Mouse (Mus musculus): ENCODE data around the gene Tex26. TPM values are rescaled to one million over a fixed set of nuclear protein-coding genes. Genes with fewer than 3 reads are reported as not detected.

The Tex26 gene
- polyA plus RNA-seq, 1 experiment from 2014 or later = 0.56 TPM

DNA sequence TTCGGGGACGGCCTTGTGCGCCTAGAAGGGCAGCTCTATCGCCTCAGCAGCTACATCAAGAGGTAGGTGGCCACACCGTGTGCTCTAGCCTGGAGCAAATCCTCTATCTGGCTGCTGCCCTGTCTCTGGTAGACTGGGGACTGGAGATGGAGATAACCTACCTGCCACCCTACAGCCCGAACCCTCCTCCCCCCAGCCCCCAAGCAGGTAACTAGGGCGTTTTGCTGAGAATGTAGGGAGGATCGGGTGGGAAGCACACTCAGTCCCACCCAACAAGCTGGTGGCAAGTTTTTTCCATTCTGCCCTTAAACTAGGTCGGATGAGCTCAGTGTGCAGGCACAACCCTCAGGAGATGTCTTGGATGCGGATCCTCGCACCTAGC is 27.3 kb upstream of the Tex26 start:
- ATAC-seq (ENCODE audit: insufficient number of reproducible peaks, low FRiP score) = peak; percentile 15; the same call in 1 of the 2 replicates
- 32% methylated on average over 11 of the region's 11 CpGs for WGBS
- Histone ChIP-seq H3K27me3 (replicated peaks) (peaks cover 32% of the 10 kb centered on the region), H3K4me2 (peak overlapping the region; percentile 84), H3K27ac (ENCODE audit: poor library complexity, severe bottlenecking) (no peak overlapping the region), H3K9me3 (replicated peaks) (no peaks in the 10 kb centered on the region; the same call in 1 of the 2 replicates), H3K4me3 (peak overlapping the region; percentile 44), H3K36me3 (no peaks in the 10 kb centered on the region), H3K4me1 (replicated peaks) (peaks cover 22% of the 10 kb centered on the region), H3K9ac (peak overlapping the region; percentile 66)

DNA sequence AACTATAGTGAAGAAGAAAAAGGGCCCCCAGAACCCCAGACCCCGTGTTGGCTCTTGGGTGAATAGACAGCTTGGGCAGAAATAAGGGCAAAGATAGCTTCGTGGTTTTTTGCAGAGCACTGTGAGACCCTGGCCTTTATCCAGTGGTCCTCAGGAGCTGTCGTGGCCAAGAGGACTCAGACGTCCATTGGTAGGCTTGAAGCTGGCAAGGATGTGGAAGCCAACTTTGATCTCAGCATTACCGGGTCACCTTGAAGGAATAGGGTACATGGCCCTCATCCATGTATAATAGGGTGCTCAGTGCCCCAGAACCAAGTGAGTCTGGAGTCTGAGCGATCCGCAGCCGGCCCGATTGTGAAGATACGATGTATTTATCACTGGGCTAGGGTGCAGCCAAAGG is 26.8 kb upstream of the Tex26 start:
- no peak overlapping the region for H3K9ac ChIP-seq
- H3K27me3 ChIP-seq (replicated peaks) = peaks cover 32% of the 10 kb centered on the region
- H3K4me1 ChIP-seq (replicated peaks) = peaks cover 22% of the 10 kb centered on the region
- H3K27ac ChIP-seq (ENCODE audit: poor library complexity, severe bottlenecking) = no peak overlapping the region
- no peaks in the 10 kb centered on the region; the same call in 1 of the 2 replicates for H3K9me3 ChIP-seq (replicated peaks)
- no peaks in the 10 kb centered on the region for H3K36me3 ChIP-seq
- WGBS = 84% methylated on average over 10 of the region's 10 CpGs
- ATAC-seq (ENCODE audit: insufficient number of reproducible peaks, low FRiP score) = no peak
- H3K4me2 ChIP-seq = no peak overlapping the region
- no peak overlapping the region for H3K4me3 ChIP-seq

DNA sequence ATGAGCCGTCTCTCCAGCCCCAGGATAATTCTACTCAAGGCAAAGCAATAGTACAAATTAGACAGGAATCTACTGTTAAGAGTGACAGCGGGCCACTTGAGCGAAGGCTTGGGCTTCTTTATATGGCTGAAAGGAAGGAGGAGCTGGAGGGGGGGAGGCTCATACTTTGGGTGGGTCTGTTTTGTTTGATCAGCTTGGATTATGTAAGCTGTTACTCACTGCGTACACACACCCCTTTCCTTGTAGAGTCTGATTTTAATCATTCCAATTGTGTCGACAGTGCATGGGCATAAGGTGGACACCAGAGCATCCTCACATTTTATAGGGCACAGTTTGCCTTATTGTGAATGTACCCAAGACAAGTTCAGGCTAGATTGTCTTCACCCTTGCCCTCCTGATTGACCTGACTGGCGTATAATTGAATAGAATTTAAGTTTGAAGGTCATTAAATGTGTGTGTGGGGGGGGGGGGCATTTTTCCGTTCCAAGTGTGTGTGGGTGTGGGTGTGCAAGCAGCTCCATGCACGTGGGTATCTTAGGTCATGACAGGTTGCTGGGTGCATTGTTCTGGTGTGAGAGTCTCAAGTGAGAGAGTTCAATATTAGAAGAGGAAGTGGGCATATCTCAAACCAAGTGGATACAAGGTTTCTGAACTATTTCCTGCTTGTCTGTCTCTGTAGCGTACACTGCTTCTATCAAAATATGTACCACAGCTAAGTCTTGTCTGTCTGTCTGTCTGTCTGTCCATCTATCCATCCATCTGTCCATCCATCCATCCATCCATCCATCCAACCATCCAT is 24.9 kb upstream of the Tex26 start:
- H3K4me3 ChIP-seq = no peak overlapping the region
- no peak for ATAC-seq (ENCODE audit: insufficient number of reproducible peaks, low FRiP score)
- peaks cover 32% of the 10 kb centered on the region for H3K27me3 ChIP-seq (replicated peaks)
- H3K9me3 ChIP-seq (replicated peaks) = no peaks in the 10 kb centered on the region
- no peak overlapping the region for H3K27ac ChIP-seq (ENCODE audit: poor library complexity, severe bottlenecking)
- no peak overlapping the region for H3K9ac ChIP-seq
- 72% methylated on average over 9 of the region's 9 CpGs for WGBS
- H3K36me3 ChIP-seq = no peaks in the 10 kb centered on the region
- H3K4me1 ChIP-seq (replicated peaks) = peaks cover 22% of the 10 kb centered on the region
- no peak overlapping the region for H3K4me2 ChIP-seq

DNA sequence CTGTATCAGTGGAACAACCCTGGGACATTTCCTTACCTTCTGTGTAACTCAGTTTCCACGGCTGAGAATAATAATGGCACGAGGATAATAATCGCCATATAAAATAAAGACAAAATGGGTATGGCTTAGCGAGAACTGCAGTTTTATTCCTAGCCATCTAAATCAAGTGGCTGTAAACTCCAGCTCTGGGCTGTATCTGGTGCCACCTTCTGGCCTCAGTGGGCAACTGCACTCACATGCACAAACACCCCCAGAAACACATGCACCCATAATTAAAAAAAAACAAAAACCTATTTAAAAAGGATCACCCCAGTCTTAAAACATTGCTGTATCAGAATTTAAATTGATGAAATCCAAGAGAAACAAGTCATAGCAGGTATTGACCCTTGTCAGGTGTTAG is 22.1 kb upstream of the Tex26 start:
- H3K4me1 ChIP-seq (replicated peaks) = peaks cover 7% of the 10 kb centered on the region
- peaks cover 13% of the 10 kb centered on the region for H3K27me3 ChIP-seq (replicated peaks)
- no peak overlapping the region for H3K4me2 ChIP-seq
- H3K36me3 ChIP-seq = no peaks in the 10 kb centered on the region
- H3K27ac ChIP-seq (ENCODE audit: poor library complexity, severe bottlenecking) = no peak overlapping the region
- no peaks in the 10 kb centered on the region for H3K9me3 ChIP-seq (replicated peaks)
- H3K9ac ChIP-seq = no peak overlapping the region
- no peak overlapping the region for H3K4me3 ChIP-seq
- WGBS = 91% methylated on average over 4 of the region's 4 CpGs
- ATAC-seq (ENCODE audit: insufficient number of reproducible peaks, low FRiP score) = no peak

DNA sequence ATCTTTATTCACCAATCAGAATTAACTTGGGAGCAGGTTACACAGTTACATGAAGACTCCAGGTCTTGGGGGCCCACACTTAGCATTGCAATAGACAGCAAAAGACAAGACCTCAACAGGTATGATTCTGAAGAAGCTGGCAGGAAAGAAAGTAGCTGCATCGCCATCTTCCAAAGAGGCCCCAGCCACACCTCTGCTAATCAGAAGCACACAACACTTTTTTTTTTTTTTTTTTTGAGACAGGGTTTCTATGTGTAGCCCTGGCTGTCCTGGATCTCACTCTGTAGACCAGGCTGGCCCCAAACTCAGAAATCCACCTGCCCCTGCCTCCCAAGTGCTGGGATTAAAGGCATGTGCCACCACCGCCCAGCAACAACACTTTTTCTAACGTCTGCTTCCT is 12.9 kb upstream of the Tex26 start:
- Histone ChIP-seq H3K4me3 (no peak overlapping the region), H3K9me3 (replicated peaks) (no peaks in the 10 kb centered on the region), H3K9ac (no peak overlapping the region), H3K27ac (ENCODE audit: poor library complexity, severe bottlenecking) (no peak overlapping the region), H3K4me1 (replicated peaks) (peaks cover 17% of the 10 kb centered on the region), H3K36me3 (no peaks in the 10 kb centered on the region), H3K4me2 (no peak overlapping the region), H3K27me3 (replicated peaks) (no peaks in the 10 kb centered on the region)
- 88% methylated on average over 3 of the region's 3 CpGs for WGBS
- no peak for ATAC-seq (ENCODE audit: insufficient number of reproducible peaks, low FRiP score)

DNA sequence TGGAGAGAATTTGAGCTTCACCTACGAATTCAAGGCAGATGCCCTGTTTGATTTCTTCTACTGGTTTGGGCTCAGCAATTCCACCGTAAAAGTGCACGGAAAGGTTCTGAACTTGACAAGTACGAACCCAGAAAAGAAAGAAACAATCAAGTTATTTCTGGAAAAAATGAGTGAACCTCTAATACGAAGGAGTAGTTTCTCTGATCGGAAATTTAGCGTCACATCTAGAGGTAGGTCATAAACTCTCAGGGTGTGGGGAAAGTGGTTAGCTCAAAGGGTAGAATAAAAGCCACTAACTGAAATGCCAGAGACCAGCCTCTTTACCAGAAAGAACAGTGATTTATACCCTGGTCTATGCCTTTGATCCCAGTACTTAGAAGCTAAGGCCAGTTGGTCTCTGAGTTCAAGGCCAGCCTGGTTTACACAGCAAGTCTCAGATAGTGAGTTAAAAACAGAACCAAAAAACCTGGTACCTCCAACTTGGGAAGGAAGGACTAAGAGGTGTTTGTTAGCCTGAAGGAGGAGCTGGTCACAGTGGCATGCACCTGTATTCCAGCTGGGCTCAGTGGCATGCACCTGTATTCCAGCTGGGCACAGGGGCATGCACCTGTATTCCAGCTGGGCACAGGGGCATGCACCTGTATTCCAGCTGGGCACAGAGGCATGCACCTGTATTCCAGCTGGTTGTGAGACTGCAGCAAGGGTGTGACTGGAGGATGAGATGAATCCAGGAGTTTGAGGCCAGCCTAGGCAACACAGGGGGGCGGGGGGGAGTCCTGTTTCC is 12.0 kb upstream of the Tex26 start:
- Histone ChIP-seq H3K4me3 (no peak overlapping the region), H3K27ac (ENCODE audit: poor library complexity, severe bottlenecking) (no peak overlapping the region), H3K9ac (no peak overlapping the region), H3K4me1 (replicated peaks) (peaks cover 17% of the 10 kb centered on the region), H3K36me3 (no peaks in the 10 kb centered on the region), H3K27me3 (replicated peaks) (no peaks in the 10 kb centered on the region), H3K4me2 (no peak overlapping the region), H3K9me3 (replicated peaks) (no peaks in the 10 kb centered on the region)
- ATAC-seq (ENCODE audit: insufficient number of reproducible peaks, low FRiP score) = no peak
- WGBS = 91% methylated on average over 8 of the region's 8 CpGs

DNA sequence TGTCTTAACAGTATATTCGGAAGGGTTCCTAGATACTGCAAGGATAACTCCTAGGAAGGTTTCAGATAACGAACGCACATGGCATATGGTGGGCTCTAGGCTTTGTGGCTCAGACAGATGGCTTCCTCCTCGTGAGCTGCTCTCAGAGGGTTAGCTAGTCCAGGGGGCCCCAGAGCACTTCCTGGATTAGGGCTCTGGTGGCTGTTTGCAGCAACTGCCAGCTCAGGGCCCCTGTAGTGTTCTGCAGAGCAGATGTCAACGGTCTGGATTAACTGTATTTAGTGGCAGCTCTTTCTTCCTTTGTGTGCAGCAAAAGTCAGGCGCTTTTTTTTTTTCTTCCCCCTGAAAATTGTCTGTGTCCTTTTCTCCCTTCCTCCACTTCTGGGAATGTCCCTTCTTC is 11.1 kb upstream of the Tex26 start:
- no peaks in the 10 kb centered on the region for H3K27me3 ChIP-seq (replicated peaks)
- peak overlapping the region; percentile 61 for H3K27ac ChIP-seq (ENCODE audit: poor library complexity, severe bottlenecking)
- H3K36me3 ChIP-seq = no peaks in the 10 kb centered on the region
- H3K9me3 ChIP-seq (replicated peaks) = no peaks in the 10 kb centered on the region
- H3K4me2 ChIP-seq = peak overlapping the region; percentile 32; the same call in 1 of the 2 replicates
- H3K4me3 ChIP-seq = no peak overlapping the region
- peak; percentile 77 for ATAC-seq (ENCODE audit: insufficient number of reproducible peaks, low FRiP score)
- 3% methylated on average over 6 of the region's 6 CpGs for WGBS
- H3K9ac ChIP-seq = no peak overlapping the region
- H3K4me1 ChIP-seq (replicated peaks) = peaks cover 17% of the 10 kb centered on the region

DNA sequence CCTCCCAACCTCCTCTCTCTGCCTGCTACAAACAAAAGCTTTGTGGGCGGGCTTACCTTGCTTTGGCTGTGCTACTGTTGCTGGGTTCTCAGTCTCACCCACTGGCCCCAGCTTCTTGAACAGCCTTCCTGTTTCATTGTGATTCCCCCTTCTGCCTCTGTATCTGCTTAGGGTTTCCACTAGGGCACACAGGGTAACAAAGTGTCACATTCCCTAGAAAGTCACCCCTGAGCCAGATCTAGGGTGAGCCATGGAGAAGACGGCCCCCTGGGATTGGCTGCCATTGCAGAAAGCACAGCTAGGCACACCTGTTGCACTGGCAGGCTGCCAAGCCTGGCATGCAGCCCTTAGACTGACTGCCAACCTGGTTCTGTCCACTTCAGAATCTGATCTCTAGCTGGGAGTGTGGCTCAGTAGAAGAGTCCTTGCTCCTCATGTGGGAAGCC is 10.6 kb upstream of the Tex26 start:
- ATAC-seq (ENCODE audit: insufficient number of reproducible peaks, low FRiP score) = peak; percentile 61
- Histone ChIP-seq H3K27ac (ENCODE audit: poor library complexity, severe bottlenecking) (peak overlapping the region; percentile 61), H3K9ac (no peak overlapping the region), H3K4me3 (no peak overlapping the region), H3K4me2 (0 out of 2 replicates have a peak overlapping the region, but pooled peaks have one; percentile 32), H3K36me3 (no peaks in the 10 kb centered on the region), H3K27me3 (replicated peaks) (no peaks in the 10 kb centered on the region), H3K9me3 (replicated peaks) (no peaks in the 10 kb centered on the region), H3K4me1 (replicated peaks) (peaks cover 22% of the 10 kb centered on the region)
- 35% methylated on average over 2 of the region's 2 CpGs for WGBS

DNA sequence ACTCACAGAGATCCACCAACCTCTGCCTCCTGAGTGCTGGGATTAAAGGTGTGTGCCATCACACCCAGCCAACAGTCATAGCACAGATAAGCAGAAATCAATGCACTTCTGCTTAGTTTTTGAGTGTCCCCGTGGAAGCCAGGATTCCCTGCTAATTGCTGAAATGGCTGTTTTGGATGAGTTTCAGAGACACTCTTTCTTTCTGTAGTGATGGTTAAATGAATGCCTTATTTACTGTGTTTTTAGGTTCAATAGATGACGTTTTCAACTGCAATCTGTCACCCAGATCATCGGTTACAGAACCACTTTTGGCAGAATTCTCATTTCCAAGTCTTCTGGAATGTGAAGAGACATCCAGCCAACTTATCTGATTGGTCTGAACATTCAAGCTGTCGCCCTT is 9.9 kb upstream of the Tex26 start:
- no peaks in the 10 kb centered on the region for H3K9me3 ChIP-seq (replicated peaks)

DNA sequence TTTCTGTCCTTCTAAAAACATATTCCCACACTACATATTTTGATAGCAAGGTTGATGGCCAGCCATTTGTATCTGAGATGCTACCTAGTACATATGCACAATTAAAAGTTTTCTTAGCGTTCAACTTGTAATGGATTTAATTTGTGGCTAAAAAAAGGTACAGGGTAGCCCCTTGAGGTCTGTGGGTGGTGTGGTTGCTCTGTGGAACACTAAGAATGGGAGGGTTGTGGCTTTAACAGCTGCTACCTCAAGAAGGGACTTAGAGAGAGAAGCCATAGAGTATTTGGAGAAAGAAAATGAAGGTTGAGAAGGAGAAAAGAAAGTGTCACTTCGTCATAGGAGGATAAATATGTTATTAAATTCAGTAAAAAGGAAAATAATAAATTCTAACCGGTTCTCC is 8.5 kb upstream of the Tex26 start:
- Histone ChIP-seq H3K4me3 (no peak overlapping the region), H3K36me3 (no peaks in the 10 kb centered on the region), H3K9me3 (replicated peaks) (no peaks in the 10 kb centered on the region), H3K27ac (ENCODE audit: poor library complexity, severe bottlenecking) (no peak overlapping the region), H3K4me2 (no peak overlapping the region), H3K27me3 (replicated peaks) (no peaks in the 10 kb centered on the region), H3K9ac (no peak overlapping the region), H3K4me1 (replicated peaks) (peaks cover 26% of the 10 kb centered on the region)
- no peak for ATAC-seq (ENCODE audit: insufficient number of reproducible peaks, low FRiP score)
- WGBS = 83% methylated on average over 3 of the region's 3 CpGs

More for the DNA sequence above, 9.9 kb upstream of the Tex26 start:
- Histone ChIP-seq H3K4me2 (no peak overlapping the region), H3K36me3 (no peaks in the 10 kb centered on the region), H3K9ac (no peak overlapping the region), H3K27ac (ENCODE audit: poor library complexity, severe bottlenecking) (no peak overlapping the region), H3K4me1 (replicated peaks) (peaks cover 26% of the 10 kb centered on the region), H3K4me3 (no peak overlapping the region), H3K27me3 (replicated peaks) (no peaks in the 10 kb centered on the region)
- ATAC-seq (ENCODE audit: insufficient number of reproducible peaks, low FRiP score) = no peak
- WGBS = 69% methylated on average over 4 of the region's 4 CpGs

DNA sequence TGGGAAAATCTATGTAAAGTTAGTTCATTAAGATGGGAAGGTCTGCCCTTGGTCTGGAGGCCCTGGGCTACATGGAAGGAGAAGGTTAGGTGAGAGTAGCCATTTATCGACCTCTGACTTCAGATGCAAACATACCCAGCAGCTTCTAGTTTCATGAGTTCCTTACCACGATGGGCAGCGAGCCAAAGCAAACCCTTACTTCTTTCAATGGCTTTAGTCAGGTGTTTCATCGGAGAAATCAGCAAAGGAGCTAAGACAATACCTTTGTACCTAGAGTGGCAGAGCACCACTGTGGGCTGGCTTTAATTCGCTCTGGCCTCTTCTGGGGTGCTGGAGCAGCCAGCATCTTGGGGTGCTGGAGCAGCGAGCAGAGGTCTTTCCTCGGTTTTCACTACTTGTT is 5.8 kb upstream of the Tex26 start:
- ATAC-seq (ENCODE audit: insufficient number of reproducible peaks, low FRiP score) = no peak
- WGBS = 53% methylated on average over 7 of the region's 7 CpGs
- Histone ChIP-seq H3K4me3 (no peak overlapping the region), H3K9me3 (replicated peaks) (no peaks in the 10 kb centered on the region), H3K36me3 (no peaks in the 10 kb centered on the region), H3K27me3 (replicated peaks) (no peaks in the 10 kb centered on the region), H3K4me2 (no peak overlapping the region), H3K4me1 (replicated peaks) (peaks cover 17% of the 10 kb centered on the region), H3K27ac (ENCODE audit: poor library complexity, severe bottlenecking) (no peak overlapping the region), H3K9ac (no peak overlapping the region)

All from heart, embryonic 12.5 days (tissue).